Mouse (Mus musculus): ENCODE data around the gene Abhd14b. TPM values are rescaled to one million over a fixed set of nuclear protein-coding genes. Genes with fewer than 3 reads are reported as not detected.
A peak's percentile ranks its signal among the peaks of the same experiment; 100 is the strongest.

Gene Abhd14b
- polyA plus RNA-seq, 1 experiment, result 14.6 TPM

DNA sequence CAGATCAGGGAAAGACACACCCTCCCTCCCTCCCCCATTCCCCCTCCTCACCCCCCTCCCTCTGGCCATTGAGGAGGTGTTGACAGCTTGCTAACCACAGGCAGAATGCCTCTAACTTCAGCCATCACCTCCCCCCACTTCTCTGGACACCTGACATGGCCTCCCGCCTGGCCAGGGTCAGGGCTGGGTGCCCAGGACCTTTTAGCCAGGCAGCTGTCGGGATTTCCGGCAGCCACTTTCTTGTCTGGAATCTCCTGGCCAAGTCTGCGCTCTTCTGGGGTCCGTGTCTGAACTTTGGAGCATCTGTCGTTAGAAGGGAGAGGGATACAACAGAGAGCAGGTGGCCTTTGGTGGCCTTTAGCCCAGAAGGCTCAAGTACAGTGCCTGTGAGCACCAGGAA is 42.0 kb upstream of the Abhd14b start:
- no peak for TF ChIP-seq CTCF (IDR thresholded peaks at IDR 0.05; ENCODE audit: extremely low read depth, insufficient read depth, insufficient read length, insufficient replicate concordance)
- no peak for TF ChIP-seq POLR2A (IDR thresholded peaks at IDR 0.05; ENCODE audit: low read depth, low read length)
- no peak for DNase-seq (ENCODE audit: low read depth in 1 of 2, low spot score in 2 of 2)
- 88% methylated on average over 6 of the region's 6 CpGs for WGBS
- Histone ChIP-seq H3K4me3 (ENCODE audit: extremely low read depth, insufficient read depth, insufficient read length) (no peak overlapping the region), H3K4me1 (ENCODE audit: control insufficient read depth, insufficient read depth, insufficient read length) (no peaks in the 10 kb centered on the region; the same call in 1 of the 2 replicates), H3K27me3 (ENCODE audit: control insufficient read depth, insufficient read depth, low read length) (no peaks in the 10 kb centered on the region), H3K36me3 (ENCODE audit: control insufficient read depth, insufficient read depth, low read length) (no peaks in the 10 kb centered on the region), H3K27ac (ENCODE audit: insufficient read depth, low read length) (no peak overlapping the region)

GRCm38 (mm10) chr9:106406443-106407078 is 40.7 kb upstream of the Abhd14b start:
- 60% methylated on average over 8 of the region's 8 CpGs for WGBS
- H3K4me1 ChIP-seq (ENCODE audit: control insufficient read depth, insufficient read depth, insufficient read length), result peaks cover 7% of the 10 kb centered on the region; the same call in 1 of the 2 replicates
- no peaks in the 10 kb centered on the region for H3K36me3 ChIP-seq (ENCODE audit: control insufficient read depth, insufficient read depth, low read length)
- no peaks in the 10 kb centered on the region for H3K27me3 ChIP-seq (ENCODE audit: control insufficient read depth, insufficient read depth, low read length)
- no peak for TF ChIP-seq CTCF (IDR thresholded peaks at IDR 0.05; ENCODE audit: extremely low read depth, insufficient read depth, insufficient read length, insufficient replicate concordance)
- no peak for TF ChIP-seq POLR2A (IDR thresholded peaks at IDR 0.05; ENCODE audit: low read depth, low read length)
- DNase-seq (ENCODE audit: low read depth in 1 of 2, low spot score in 2 of 2), result peak in 1 of 2 experiments; percentile 9
- no peak overlapping the region for H3K4me3 ChIP-seq (ENCODE audit: extremely low read depth, insufficient read depth, insufficient read length)
- H3K27ac ChIP-seq (ENCODE audit: insufficient read depth, low read length), result no peak overlapping the region

DNA sequence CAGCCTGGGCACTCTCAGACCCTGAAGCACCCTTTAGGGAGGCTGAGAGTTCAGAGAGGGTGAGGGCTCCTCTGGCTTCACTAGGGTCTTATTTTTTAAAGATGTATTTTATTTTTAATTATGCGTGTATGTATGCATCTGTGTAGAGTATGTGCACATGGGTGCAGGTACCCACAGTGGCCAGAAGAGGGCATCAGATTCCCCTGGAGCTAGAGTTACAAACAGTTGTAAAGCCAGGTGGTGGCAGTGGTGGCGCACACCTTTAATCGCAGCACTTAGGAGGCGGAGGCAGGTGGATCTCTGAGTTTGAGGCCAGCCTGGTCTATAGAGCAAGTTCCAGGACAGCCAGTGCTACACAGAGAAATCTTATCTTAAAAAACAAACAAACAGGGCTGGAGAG is 38.2 kb upstream of the Abhd14b start:
- 97% methylated on average over 4 of the region's 4 CpGs for WGBS
- no peaks in the 10 kb centered on the region for H3K27me3 ChIP-seq (ENCODE audit: control insufficient read depth, insufficient read depth, low read length)
- TF ChIP-seq CTCF (IDR thresholded peaks at IDR 0.05; ENCODE audit: extremely low read depth, insufficient read depth, insufficient read length, insufficient replicate concordance) (no peak), POLR2A (IDR thresholded peaks at IDR 0.05; ENCODE audit: low read depth, low read length) (no peak)
- H3K27ac ChIP-seq (ENCODE audit: insufficient read depth, low read length), result no peak overlapping the region
- DNase-seq (ENCODE audit: low read depth in 1 of 2, low spot score in 2 of 2), result no peak
- H3K36me3 ChIP-seq (ENCODE audit: control insufficient read depth, insufficient read depth, low read length), result no peaks in the 10 kb centered on the region
- H3K4me3 ChIP-seq (ENCODE audit: extremely low read depth, insufficient read depth, insufficient read length), result no peak overlapping the region
- peaks cover 11% of the 10 kb centered on the region; the same call in 1 of the 2 replicates for H3K4me1 ChIP-seq (ENCODE audit: control insufficient read depth, insufficient read depth, insufficient read length)

DNA sequence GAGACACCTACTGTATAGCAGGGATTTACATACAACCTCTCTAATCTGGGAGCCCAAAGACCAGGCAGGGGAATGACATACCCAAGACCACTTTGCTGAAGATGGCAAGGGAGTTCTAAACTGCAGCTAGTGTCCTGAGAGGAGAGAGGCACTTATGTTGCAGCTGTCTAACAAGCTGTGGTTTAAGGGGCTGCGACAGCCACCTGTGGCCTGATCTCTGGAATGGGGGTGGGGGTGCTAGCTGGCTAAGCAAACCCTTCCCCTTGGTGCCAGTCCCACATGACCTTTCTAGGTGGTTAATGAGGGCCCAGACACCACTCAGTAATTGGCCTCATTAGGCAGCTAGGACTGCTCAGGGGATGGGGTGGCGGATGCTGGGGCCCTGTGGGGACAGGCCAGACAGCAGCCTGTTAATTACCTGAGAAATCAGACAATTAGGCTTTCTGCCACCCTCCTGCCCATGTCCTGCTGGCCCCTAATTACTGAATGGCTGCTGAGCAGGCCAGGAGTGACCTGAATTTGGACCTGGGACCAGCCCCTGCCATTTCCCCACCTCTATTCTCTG is 37.1 kb upstream of the Abhd14b start:
- no peak for TF ChIP-seq POLR2A (IDR thresholded peaks at IDR 0.05; ENCODE audit: low read depth, low read length)
- no peak for TF ChIP-seq CTCF (IDR thresholded peaks at IDR 0.05; ENCODE audit: extremely low read depth, insufficient read depth, insufficient read length, insufficient replicate concordance)
- no peak overlapping the region for H3K27ac ChIP-seq (ENCODE audit: insufficient read depth, low read length)
- H3K36me3 ChIP-seq (ENCODE audit: control insufficient read depth, insufficient read depth, low read length), result no peaks in the 10 kb centered on the region
- peaks cover 11% of the 10 kb centered on the region; the same call in 1 of the 2 replicates for H3K4me1 ChIP-seq (ENCODE audit: control insufficient read depth, insufficient read depth, insufficient read length)
- WGBS, result 73% methylated on average over 2 of the region's 2 CpGs
- no peak for DNase-seq (ENCODE audit: low read depth in 1 of 2, low spot score in 2 of 2)
- no peaks in the 10 kb centered on the region for H3K27me3 ChIP-seq (ENCODE audit: control insufficient read depth, insufficient read depth, low read length)
- no peak overlapping the region for H3K4me3 ChIP-seq (ENCODE audit: extremely low read depth, insufficient read depth, insufficient read length)

- H3K27me3 ChIP-seq (ENCODE audit: control insufficient read depth, insufficient read depth, low read length), result no peaks in the 10 kb centered on the region
- 12% methylated on average over 9 of the region's 9 CpGs for WGBS
- peak in 1 of 2 experiments; percentile 23 for DNase-seq (ENCODE audit: low read depth in 1 of 2, low spot score in 2 of 2)
Observed at GRCm38 (mm10) chr9:106411091-106411594, 36.1 kb upstream of the Abhd14b start.

DNA sequence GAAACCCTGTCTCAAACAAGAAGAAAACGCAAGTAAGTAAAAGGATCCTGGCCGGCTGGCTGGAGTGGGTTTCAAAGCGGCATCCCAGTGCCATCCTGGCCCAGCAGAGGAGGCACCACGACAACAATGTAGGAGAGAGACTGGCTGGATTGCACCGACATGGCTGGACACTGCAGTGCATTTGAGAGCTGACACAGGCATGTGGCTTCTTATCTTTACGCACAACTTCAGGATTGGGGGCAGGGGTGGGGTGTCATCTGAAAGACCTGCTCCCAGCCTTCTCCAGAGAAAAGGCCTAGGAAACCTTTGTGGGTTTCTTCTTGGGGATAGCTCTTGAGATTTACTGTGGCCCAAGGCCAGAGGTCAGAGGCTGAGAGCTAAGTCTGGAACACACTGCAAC is 35.5 kb upstream of the Abhd14b start:
- H3K4me3 ChIP-seq (ENCODE audit: extremely low read depth, insufficient read depth, insufficient read length), result no peak overlapping the region
- H3K4me1 ChIP-seq (ENCODE audit: control insufficient read depth, insufficient read depth, insufficient read length), result peaks cover 11% of the 10 kb centered on the region; the same call in 1 of the 2 replicates
- H3K27me3 ChIP-seq (ENCODE audit: control insufficient read depth, insufficient read depth, low read length), result no peaks in the 10 kb centered on the region
- no peak overlapping the region for H3K27ac ChIP-seq (ENCODE audit: insufficient read depth, low read length)
- no peak for DNase-seq (ENCODE audit: low read depth in 1 of 2, low spot score in 2 of 2)
- no peaks in the 10 kb centered on the region for H3K36me3 ChIP-seq (ENCODE audit: control insufficient read depth, insufficient read depth, low read length)
- 53% methylated on average over 6 of the region's 6 CpGs for WGBS
- TF ChIP-seq POLR2A (IDR thresholded peaks at IDR 0.05; ENCODE audit: low read depth, low read length) (no peak), CTCF (IDR thresholded peaks at IDR 0.05; ENCODE audit: extremely low read depth, insufficient read depth, insufficient read length, insufficient replicate concordance) (no peak)

More at GRCm38 (mm10) chr9:106411091-106411594, 36.1 kb upstream of the Abhd14b start:
- TF ChIP-seq CTCF (IDR thresholded peaks at IDR 0.05; ENCODE audit: extremely low read depth, insufficient read depth, insufficient read length, insufficient replicate concordance) (no peak), POLR2A (IDR thresholded peaks at IDR 0.05; ENCODE audit: low read depth, low read length) (no peak)
- H3K4me3 ChIP-seq (ENCODE audit: extremely low read depth, insufficient read depth, insufficient read length), result no peak overlapping the region
- H3K27ac ChIP-seq (ENCODE audit: insufficient read depth, low read length), result no peak overlapping the region
- H3K36me3 ChIP-seq (ENCODE audit: control insufficient read depth, insufficient read depth, low read length), result no peaks in the 10 kb centered on the region
- peaks cover 11% of the 10 kb centered on the region; the same call in 1 of the 2 replicates for H3K4me1 ChIP-seq (ENCODE audit: control insufficient read depth, insufficient read depth, insufficient read length)

DNA sequence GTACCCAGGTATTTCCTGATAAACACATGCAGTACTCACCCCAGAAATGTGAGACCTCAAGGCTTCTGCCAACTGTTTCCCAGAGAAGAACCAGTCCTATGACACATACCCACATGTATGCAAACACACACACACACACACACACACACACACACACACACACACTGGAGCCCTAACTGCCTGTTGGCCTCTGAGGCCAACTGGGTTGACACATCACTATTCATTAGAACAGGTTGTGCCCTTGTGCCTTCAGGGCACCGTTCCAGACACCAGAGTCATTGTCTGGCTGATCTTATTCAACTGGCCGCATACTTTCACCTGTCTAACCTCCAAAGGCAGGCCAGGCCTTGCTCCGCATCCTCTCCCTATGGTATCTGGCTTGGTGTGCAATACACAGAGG is 35.0 kb upstream of the Abhd14b start:
- WGBS, result 86% methylated on average over 3 of the region's 3 CpGs
- TF ChIP-seq POLR2A (IDR thresholded peaks at IDR 0.05; ENCODE audit: low read depth, low read length) (no peak), CTCF (IDR thresholded peaks at IDR 0.05; ENCODE audit: extremely low read depth, insufficient read depth, insufficient read length, insufficient replicate concordance) (no peak)
- Histone ChIP-seq H3K27me3 (ENCODE audit: control insufficient read depth, insufficient read depth, low read length) (no peaks in the 10 kb centered on the region), H3K4me3 (ENCODE audit: extremely low read depth, insufficient read depth, insufficient read length) (no peak overlapping the region), H3K27ac (ENCODE audit: insufficient read depth, low read length) (no peak overlapping the region), H3K4me1 (ENCODE audit: control insufficient read depth, insufficient read depth, insufficient read length) (peaks cover 11% of the 10 kb centered on the region; the same call in 1 of the 2 replicates), H3K36me3 (ENCODE audit: control insufficient read depth, insufficient read depth, low read length) (no peaks in the 10 kb centered on the region)
- DNase-seq (ENCODE audit: low read depth in 1 of 2, low spot score in 2 of 2), result no peak
